In the genomic region with DNA sequence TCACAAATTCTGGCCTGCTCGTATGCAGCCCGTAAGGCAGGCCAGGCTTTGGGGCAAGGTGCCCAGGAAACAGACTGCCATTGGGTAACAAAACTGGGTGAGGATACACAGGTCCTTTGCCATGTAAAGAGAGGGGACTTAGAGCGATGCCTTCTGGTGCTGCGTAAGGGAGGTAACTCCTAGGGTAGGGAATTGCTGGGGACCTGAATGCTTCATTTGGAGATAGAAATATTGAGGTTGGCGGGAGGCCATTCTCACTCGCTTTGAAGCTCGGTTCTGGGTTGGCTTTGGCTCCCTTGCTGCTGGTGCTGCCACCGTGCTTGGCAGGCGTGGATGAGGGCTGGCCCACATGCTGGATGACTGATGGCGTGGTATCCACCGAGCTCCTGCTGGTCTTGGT, we compare ENCODE assay signal across 20 mouse cellular contexts.
DNase-seq lines count a peak whose midpoint lies in the region; ATAC-seq lines count a peak whose summit lies in the region.
"Had no signal": no experiment of that assay in that cellular context is flagged by ENCODE, and none has a peak within 500 bp of the region (broad histone marks: within the 10 kb centered on the region; RNA-seq: fewer than 3 reads in every experiment).

No protein-coding gene starts in this region.

- H3K27me3 ChIP-seq in hindbrain, embryonic 12.5 days = peaks cover 12% of the 10 kb centered on the region
- H3K27me3 ChIP-seq: forebrain, embryonic 15.5 days; midbrain, embryonic 15.5 days; stomach, embryonic 15.5 days had no signal

- intact Hi-C loops in left cerebral cortex, postnatal 4 days (cut with DNase I) = no loop called here
- intact Hi-C loops in left cerebral cortex, postnatal 36 days (cut with DNase I) = no loop called here

- peak; percentile 31 for DNase-seq in adrenal gland, postnatal 14 days
- DNase-seq in adrenal gland, postnatal 4 days (ENCODE audit: low spot score in 2 of 2) = no peak
- DNase-seq in left cerebral cortex, postnatal 4 days = peak; percentile 54
- no peak for DNase-seq in left cerebral cortex, postnatal 36 days (ENCODE audit: low spot score in 2 of 2)
- peak; percentile 73 for DNase-seq in cerebellum, adult 11-12 months
- peak; percentile 68 to 71 for DNase-seq in cerebellum, postnatal 25 days
- DNase-seq in c-Kit-positive CD71-positive TER-119-positive erythroid progenitor cells, embryonic 14.5 days (ENCODE audit: low spot score) = no peak
- DNase-seq: adrenal gland, postnatal 25 days; gastrocnemius, postnatal 10 days; heart, adult 18-20 months; heart, postnatal 4 days; kidney, adult 9 months; kidney, postnatal 36 days had no signal

- peaks cover 37% of the 10 kb centered on the region for H3K36me3 ChIP-seq in hindbrain, embryonic 12.5 days
- H3K36me3 ChIP-seq: midbrain, embryonic 15.5 days had no signal

- no peaks in the 10 kb centered on the region for H3K9me3 ChIP-seq in hindbrain, embryonic 12.5 days (replicated peaks)
- H3K9me3 ChIP-seq: embryonic facial prominence, embryonic 10.5 days; forebrain, embryonic 15.5 days; midbrain, embryonic 15.5 days; stomach, embryonic 15.5 days had no signal

- ATAC-seq in hindbrain, embryonic 12.5 days (ENCODE audit: low FRiP score) = no peak
- ATAC-seq: CD4-positive, CD25-positive, alpha-beta regulatory T cell, adult 4 months; forebrain, embryonic 15.5 days; midbrain, embryonic 15.5 days had no signal

- H3K27ac ChIP-seq in hindbrain, embryonic 12.5 days = no peak overlapping the region
- H3K27ac ChIP-seq: embryonic facial prominence, embryonic 10.5 days; forebrain, embryonic 15.5 days; liver, embryonic 14.5 days; midbrain, embryonic 15.5 days; stomach, embryonic 15.5 days had no signal

- no peak overlapping the region for H3K9ac ChIP-seq in hindbrain, embryonic 12.5 days
- H3K9ac ChIP-seq: forebrain, embryonic 15.5 days; liver, embryonic 14.5 days; midbrain, embryonic 15.5 days; stomach, embryonic 15.5 days had no signal

- H3K4me1 ChIP-seq in hindbrain, embryonic 12.5 days = peaks cover 18% of the 10 kb centered on the region
- H3K4me1 ChIP-seq: stomach, embryonic 15.5 days had no signal

- 93% methylated on average over 11 of the region's 11 CpGs for WGBS in hindbrain, embryonic 12.5 days

- no peak overlapping the region for H3K4me2 ChIP-seq in hindbrain, embryonic 12.5 days (replicated peaks)
- H3K4me2 ChIP-seq: forebrain, embryonic 15.5 days; midbrain, embryonic 15.5 days; stomach, embryonic 15.5 days had no signal

- H3K4me3 ChIP-seq in hindbrain, embryonic 12.5 days = no peak overlapping the region
- H3K4me3 ChIP-seq: embryonic facial prominence, embryonic 10.5 days; forebrain, embryonic 15.5 days; midbrain, embryonic 15.5 days; stomach, embryonic 15.5 days had no signal

Comparison
In these comparisons a context has a peak if more than half of its experiments do, and no peak if none do; other contexts are left out.
1. DNase-seq: peak in adrenal gland, postnatal 14 days (single experiment), left cerebral cortex, postnatal 4 days (single experiment), cerebellum, adult 11-12 months (single experiment) and cerebellum, postnatal 25 days (2 of 2); none in adrenal gland, postnatal 4 days (0 of 2), left cerebral cortex, postnatal 36 days (0 of 2) and c-Kit-positive CD71-positive TER-119-positive erythroid progenitor cells, embryonic 14.5 days (single experiment).